Mouse (Mus musculus) intestine, postnatal 0 days (tissue): ENCODE measurements around the gene Sdccag8. TPM values are rescaled to one million over a fixed set of nuclear protein-coding genes. Genes with fewer than 3 reads are reported as not detected.

ENCODE experiments used
- ATAC-seq: fragments of 200-750 bp; cut with Nextera tagmentation; 2 replicates; pipeline ENCODE4 v1.8.0; 2017; ENCODE audit warnings: mild to moderate bottlenecking, moderate TSS enrichment, moderate library complexity
- H3K27ac ChIP-seq: fragments of 300-500 bp; sonication (generic); 2 replicates; pipeline ENCODE4 v1.5.1; 2014; ENCODE audit warnings: mild to moderate bottlenecking, low read depth, low read length, moderate library complexity
- H3K27me3 ChIP-seq: fragments of 300-500 bp; sonication (generic); replicated peaks from 2 replicates; pipeline ENCODE4 v1.6.1; 2014; ENCODE audit warnings: low read length, mixed read lengths; ENCODE audit not compliant: control insufficient read depth, insufficient read depth
- H3K36me3 ChIP-seq: fragments of 300-500 bp; sonication (generic); 2 replicates; pipeline ENCODE4 v1.6.1; 2014; ENCODE audit warnings: mild to moderate bottlenecking, moderate library complexity; ENCODE audit not compliant: control insufficient read depth, insufficient read depth
- H3K4me1 ChIP-seq: fragments of 300-500 bp; sonication (generic); replicated peaks from 2 replicates; pipeline ENCODE4 v1.6.1; 2014; ENCODE audit warnings: antibody characterized with exemption, low read length, mixed read lengths; ENCODE audit not compliant: control insufficient read depth, insufficient read depth
- H3K4me2 ChIP-seq: fragments of 300-500 bp; sonication (generic); replicated peaks from 2 replicates; pipeline ENCODE4 v1.6.1; 2014; ENCODE audit warnings: low read depth, mild to moderate bottlenecking, moderate library complexity
- H3K4me3 ChIP-seq: fragments of 300-500 bp; sonication (generic); 2 replicates; pipeline ENCODE4 v1.5.1; 2014; ENCODE audit warnings: low read depth, low read length
- H3K9ac ChIP-seq: fragments of 300-500 bp; sonication (generic); 2 replicates; pipeline ENCODE4 v1.6.1; 2014; ENCODE audit warnings: mild to moderate bottlenecking, low read depth, low read length
- H3K9me3 ChIP-seq: fragments of 300-500 bp; sonication (generic); 2 replicates; pipeline ENCODE4 v1.6.1; 2016; ENCODE audit warnings: mixed run types; ENCODE audit not compliant: control insufficient read depth
- CTCF ChIP-seq: sonication (generic); IDR thresholded peaks from 2 replicates; pipeline ENCODE4 v1.5.1; 2016; ENCODE audit warnings: low read depth, mild to moderate bottlenecking, control low read depth, antibody characterized with exemption, moderate library complexity
- WGBS: fragments of 180-500 bp; shearing (Covaris S2); extraction: QIAGEN DNeasy Blood & Tissue Kit; methylation state at CpG from one replicate; pipeline ENCODE4 v1.1.7; 2014; 5-methylcytosine and 5-hydroxymethylcytosine counted together
- polyA plus RNA-seq: library from polyadenylated mRNA; unstranded; fragments of >200 nt; fragmentation: Nextera tagmentation; extraction: Ambion mirVana; gene quantifications from 2 replicates; pipeline ENCODE4 v1.2.1, GENCODE M21; 2015

Gene Sdccag8
- polyA plus RNA-seq, 1 experiment from 2014 or later = 55.1 TPM

DNA sequence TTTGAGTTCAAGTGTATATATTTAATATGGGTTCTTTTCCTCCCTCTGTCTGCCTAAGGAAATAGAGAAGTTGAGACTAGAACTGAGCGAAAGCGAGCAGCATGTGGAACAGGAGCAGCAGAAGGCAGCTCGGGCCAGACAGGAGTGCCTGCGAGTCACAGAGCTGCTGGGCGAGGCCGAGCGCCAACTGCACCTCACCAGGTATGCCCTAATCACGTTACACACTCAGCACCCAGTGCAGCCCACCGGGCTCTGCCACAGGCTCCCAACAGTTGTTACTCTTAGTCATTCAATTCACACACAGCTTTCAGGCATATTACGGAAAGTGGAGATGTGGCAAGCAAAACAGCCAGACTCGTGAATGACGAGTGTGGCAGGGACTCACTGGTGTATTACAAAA, 105.0 kb downstream of the Sdccag8 start:
- no peak overlapping the region for H3K9ac ChIP-seq
- H3K9me3 ChIP-seq = no peaks in the 10 kb centered on the region
- H3K27ac ChIP-seq = no peak overlapping the region
- ATAC-seq = no peak
- H3K4me1 ChIP-seq = no peaks in the 10 kb centered on the region
- no peak overlapping the region for H3K4me3 ChIP-seq
- no peak for TF ChIP-seq CTCF
- no peaks in the 10 kb centered on the region for H3K27me3 ChIP-seq
- peaks cover 4% of the 10 kb centered on the region; the same call in 1 of the 2 replicates for H3K36me3 ChIP-seq
- WGBS = 88% methylated on average over 12 of the region's 12 CpGs
- no peak overlapping the region for H3K4me2 ChIP-seq

DNA sequence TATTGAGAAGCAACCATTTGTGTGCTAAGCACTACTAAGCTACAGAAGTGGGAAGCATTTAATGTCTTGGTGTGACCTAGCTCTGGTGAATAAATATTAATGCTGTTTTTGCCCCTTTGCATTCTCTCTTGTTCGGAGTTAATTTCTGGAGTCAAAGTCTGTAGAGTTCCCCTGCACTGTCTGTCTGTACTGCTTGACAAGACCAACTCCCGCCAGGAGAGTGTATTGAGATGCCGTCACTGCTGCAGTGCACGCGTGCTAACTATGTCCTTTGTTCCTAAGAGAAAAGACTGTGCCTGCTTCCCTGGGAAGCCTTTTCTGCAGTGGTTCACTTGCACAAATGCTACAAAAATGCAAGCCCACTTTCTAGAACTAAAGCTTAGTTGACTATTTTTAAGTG, 108.4 kb downstream of the Sdccag8 start:
- H3K9me3 ChIP-seq = no peaks in the 10 kb centered on the region
- no peak overlapping the region for H3K9ac ChIP-seq
- H3K36me3 ChIP-seq = peaks cover 7% of the 10 kb centered on the region; the same call in 1 of the 2 replicates
- no peak overlapping the region for H3K27ac ChIP-seq
- no peak overlapping the region for H3K4me3 ChIP-seq
- 91% methylated on average over 5 of the region's 5 CpGs for WGBS
- no peak for ATAC-seq
- TF ChIP-seq CTCF = no peak
- H3K4me2 ChIP-seq = no peak overlapping the region
- no peaks in the 10 kb centered on the region for H3K27me3 ChIP-seq
- no peaks in the 10 kb centered on the region for H3K4me1 ChIP-seq

DNA sequence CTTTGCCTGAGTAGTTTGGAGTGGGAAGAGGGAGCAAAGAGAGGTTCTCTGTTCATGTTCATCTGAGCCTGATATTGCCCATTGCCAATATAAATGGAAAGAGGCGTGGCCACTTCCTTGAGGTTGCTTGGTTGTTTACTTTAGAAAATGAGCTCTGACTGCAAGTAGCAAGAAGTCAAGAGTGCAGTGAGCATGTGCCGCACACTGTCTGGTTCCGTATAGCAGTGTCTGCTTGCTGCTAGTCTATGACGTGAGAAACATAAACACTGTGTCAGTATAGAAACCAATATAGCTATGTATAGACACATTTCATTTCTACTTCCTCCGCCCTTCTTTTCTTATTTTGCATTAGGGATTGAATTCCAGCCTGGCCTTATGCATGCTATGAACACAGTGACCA, 111.5 kb downstream of the Sdccag8 start:
- H3K4me3 ChIP-seq = no peak overlapping the region
- H3K27me3 ChIP-seq = no peaks in the 10 kb centered on the region
- H3K4me1 ChIP-seq = no peaks in the 10 kb centered on the region
- H3K4me2 ChIP-seq = no peak overlapping the region
- H3K27ac ChIP-seq = no peak overlapping the region
- no peak for TF ChIP-seq CTCF
- H3K9me3 ChIP-seq = no peaks in the 10 kb centered on the region
- no peak overlapping the region for H3K9ac ChIP-seq
- WGBS = 42% methylated on average over 5 of the region's 5 CpGs
- H3K36me3 ChIP-seq = 0 out of 2 replicates have a peak, but pooled peaks cover 2% of the 10 kb centered on the region
- no peak for ATAC-seq

DNA sequence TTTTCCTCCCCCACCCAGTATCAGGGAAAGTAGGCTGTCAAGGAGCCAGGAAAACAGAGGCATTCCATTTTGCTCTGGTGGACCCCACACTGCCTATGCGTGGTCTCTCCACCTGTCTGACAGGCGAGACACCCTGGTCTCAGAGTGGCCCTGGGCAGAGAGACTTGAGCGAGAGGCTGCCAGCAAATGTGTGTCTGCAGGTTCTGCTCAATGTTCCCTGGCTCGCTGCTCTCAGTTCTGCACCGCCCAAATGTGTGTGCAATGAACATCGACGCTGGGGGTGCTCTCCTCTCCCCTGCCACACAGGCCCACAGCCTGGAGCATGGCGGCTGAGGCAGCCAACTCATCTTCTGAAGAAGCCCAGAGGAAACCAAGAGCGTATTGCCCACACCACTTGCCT, 112.9 kb downstream of the Sdccag8 start:
- H3K9ac ChIP-seq = no peak overlapping the region
- H3K27ac ChIP-seq = no peak overlapping the region
- H3K4me1 ChIP-seq = no peaks in the 10 kb centered on the region
- H3K27me3 ChIP-seq = no peaks in the 10 kb centered on the region
- TF ChIP-seq CTCF = no peak
- ATAC-seq = no peak
- WGBS = 92% methylated on average over 9 of the region's 9 CpGs
- no peaks in the 10 kb centered on the region for H3K9me3 ChIP-seq
- H3K36me3 ChIP-seq = 0 out of 2 replicates have a peak, but pooled peaks cover 2% of the 10 kb centered on the region
- H3K4me2 ChIP-seq = no peak overlapping the region
- no peak overlapping the region for H3K4me3 ChIP-seq

DNA sequence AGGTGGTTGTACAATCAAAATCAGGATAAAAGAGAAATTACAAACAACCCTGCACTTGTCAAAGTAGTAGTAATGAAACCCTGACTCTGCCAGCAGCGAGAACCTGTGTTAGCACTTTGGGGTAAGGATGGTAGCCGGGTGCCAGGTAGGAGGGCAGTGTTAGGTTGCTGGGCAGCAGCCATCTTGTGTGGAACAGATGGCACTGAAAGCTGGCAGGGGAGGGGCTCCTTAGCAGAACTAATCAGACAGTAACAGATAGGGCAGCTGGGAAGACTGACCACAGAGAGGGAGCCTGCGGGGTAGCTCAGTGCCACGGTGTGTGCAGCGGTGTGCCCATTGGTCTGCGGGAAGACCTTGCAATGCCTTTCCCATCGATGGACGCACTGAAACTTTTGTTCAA, 115.2 kb downstream of the Sdccag8 start:
- ATAC-seq = no peak
- TF ChIP-seq CTCF = no peak
- WGBS = 96% methylated on average over 8 of the region's 8 CpGs

DNA sequence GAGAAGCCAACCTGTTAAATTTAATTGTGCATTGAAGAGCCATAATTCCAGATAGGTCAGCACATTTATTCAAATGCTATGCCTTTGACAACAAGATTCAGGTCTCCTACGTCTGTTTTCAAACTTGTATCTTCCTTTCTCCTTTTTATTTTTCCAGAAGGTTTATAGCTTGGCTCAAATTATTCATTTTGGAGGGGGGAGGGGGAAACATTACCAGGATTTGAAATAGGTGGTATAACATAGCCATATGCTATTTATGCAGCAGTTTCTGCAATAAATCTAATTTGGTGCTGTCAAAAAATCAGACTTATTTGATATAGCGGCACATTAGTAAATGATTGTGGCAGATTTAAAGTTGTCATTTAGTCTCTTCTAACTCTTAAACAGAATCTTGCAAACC, 116.1 kb downstream of the Sdccag8 start:
- no peak overlapping the region for H3K9ac ChIP-seq
- no peak overlapping the region for H3K4me2 ChIP-seq
- no peak overlapping the region for H3K27ac ChIP-seq
- no peak for ATAC-seq
- 84% methylated on average over 2 of the region's 2 CpGs for WGBS
- 0 out of 2 replicates have a peak, but pooled peaks cover 2% of the 10 kb centered on the region for H3K36me3 ChIP-seq
- no peak overlapping the region for H3K4me3 ChIP-seq
- no peaks in the 10 kb centered on the region for H3K9me3 ChIP-seq
- H3K4me1 ChIP-seq = no peaks in the 10 kb centered on the region
- no peak for TF ChIP-seq CTCF
- no peaks in the 10 kb centered on the region for H3K27me3 ChIP-seq

More for the DNA sequence above, 115.2 kb downstream of the Sdccag8 start:
- Histone ChIP-seq H3K4me1 (no peaks in the 10 kb centered on the region), H3K9ac (no peak overlapping the region), H3K9me3 (no peaks in the 10 kb centered on the region), H3K36me3 (0 out of 2 replicates have a peak, but pooled peaks cover 2% of the 10 kb centered on the region), H3K27ac (no peak overlapping the region), H3K27me3 (no peaks in the 10 kb centered on the region), H3K4me3 (no peak overlapping the region), H3K4me2 (no peak overlapping the region)
